Mouse (Mus musculus): ENCODE results near the gene Cfap299.

DNA sequence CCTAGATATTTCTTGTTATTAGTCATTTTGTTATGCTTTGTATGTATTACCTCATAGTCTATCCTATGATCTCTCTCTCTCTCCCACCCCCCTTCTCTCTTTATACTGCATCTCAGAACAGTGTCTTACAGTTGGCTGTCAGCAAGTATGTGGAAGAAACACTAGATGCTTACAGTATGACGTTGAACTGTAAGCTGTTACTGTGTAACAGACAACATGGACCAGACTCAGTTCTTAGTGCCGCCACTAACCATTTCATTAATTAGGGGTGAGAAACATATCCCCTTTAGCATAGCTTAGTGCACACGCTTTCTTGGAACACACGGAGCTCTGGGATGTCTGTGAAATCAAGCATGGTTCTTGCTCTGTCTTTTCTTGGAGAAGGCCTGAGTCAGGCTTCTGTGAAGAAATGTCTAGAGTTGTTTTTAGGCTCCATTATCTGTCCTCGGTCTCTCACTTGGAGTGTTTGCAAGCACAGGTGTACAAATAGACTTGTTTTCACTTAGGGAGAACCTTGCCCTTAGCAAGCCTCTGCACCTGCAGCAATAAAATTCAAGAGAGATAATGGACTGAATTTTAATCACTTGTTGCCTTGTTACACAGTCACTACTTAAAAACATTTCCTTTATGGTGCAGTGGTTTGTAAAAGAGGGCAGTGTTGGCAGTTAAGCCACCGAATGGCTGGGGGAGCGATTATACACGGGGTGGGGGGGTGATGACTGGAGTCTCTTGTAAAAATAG lies 47.1 kb downstream of the Cfap299 start:
- TF ChIP-seq MEF2A (IDR thresholded peaks at IDR 0.05; ENCODE audit: borderline replicate concordance, low read depth, low read length) (no peak), ETS1 (conservative IDR thresholded peaks at IDR 0.05; ENCODE audit: low read depth, low read length) (no peak), RCOR1 (conservative IDR thresholded peaks at IDR 0.05; ENCODE audit: low read depth, low read length) (no peak), POLR2A (IDR thresholded peaks at IDR 0.05; ENCODE audit: low read depth, low read length) (no peak), ZMIZ1 (IDR thresholded peaks at IDR 0.05; ENCODE audit: low read depth, low read length) (no peak), BHLHE40 (IDR thresholded peaks at IDR 0.05; ENCODE audit: low read depth, low read length) (no peak), E2F4 (IDR thresholded peaks at IDR 0.05; ENCODE audit: insufficient replicate concordance, low read depth, low read length) (no peak), GABPA (IDR thresholded peaks at IDR 0.05; ENCODE audit: insufficient replicate concordance, low read depth, low read length) (no peak)
